Mouse (Mus musculus) embryo, embryonic 10 days (tissue): ENCODE data around the gene Cmc1.
"Not testable (repeated sequence)": the region's sequence is repeated elsewhere in the genome, so short reads cannot be mapped to it uniquely, and the experiment has no call there.

Experiments used
- DNase-seq: peaks from one replicate; pipeline ENCODE4 v3.0.0-alpha.2; 2015; ENCODE audit warnings: low spot score

Cmc1 gene

GRCm38 (mm10) chr9:118140356-118140755 lies 9.6 kb downstream of the Cmc1 start:
- DNase-seq, result not testable (repeated sequence)

GRCm38 (mm10) chr9:118110360-118110710 lies 39.6 kb downstream of the Cmc1 start:
- no peak for DNase-seq

- DNase-seq, result no peak
These were observed 40.1 kb downstream of the Cmc1 start for GRCm38 (mm10) chr9:118109697-118110359.

DNA sequence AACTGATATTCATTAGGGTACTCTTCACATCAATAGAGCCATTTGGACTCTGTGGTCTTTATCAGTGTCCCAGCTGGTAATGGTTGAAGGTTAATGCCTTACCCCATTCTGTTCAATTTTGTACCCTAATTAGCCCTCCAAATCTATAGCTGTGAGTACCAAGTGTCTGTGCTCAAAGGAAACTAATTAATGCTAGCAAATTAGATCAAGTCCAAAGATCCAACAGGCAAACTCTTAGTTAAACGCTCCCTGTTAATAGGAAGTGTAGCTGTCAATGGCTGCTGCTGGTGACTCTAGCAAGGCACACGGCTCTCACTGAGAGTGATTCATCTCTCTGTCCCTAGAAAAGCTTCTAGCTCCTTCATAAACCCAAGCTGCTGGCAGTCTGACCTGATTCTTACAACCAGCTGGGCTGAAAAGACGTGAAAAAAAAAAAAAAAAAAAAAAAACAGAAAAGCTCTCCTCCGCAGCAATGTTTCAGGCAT lies 41.4 kb downstream of the Cmc1 start:
- DNase-seq, result no peak

DNA sequence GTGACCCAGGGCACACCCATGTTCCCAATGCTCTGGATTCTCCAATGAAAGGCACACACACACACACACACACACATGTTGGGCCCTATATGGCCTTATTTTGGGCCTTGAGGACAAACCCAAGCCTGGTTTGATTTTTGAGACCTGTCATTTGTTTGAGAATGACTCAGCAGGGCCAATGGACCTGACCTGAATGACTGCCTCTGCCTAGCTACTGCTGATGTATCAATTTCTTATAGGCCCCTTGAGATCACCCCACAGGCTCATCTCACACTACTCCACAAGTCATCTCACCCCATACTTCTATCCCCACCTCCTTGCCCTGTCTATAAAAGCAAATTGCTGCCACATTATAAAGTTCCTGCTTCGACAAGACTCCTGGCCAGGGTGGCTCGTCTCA lies 48.2 kb downstream of the Cmc1 start:
- DNase-seq, result no peak

- DNase-seq, result no peak
These were observed 49.5 kb downstream of the Cmc1 start for GRCm38 (mm10) chr9:118100484-118100883.

- DNase-seq, result peak; percentile 29
These were observed 50.6 kb downstream of the Cmc1 start for GRCm38 (mm10) chr9:118099395-118099794.

DNA sequence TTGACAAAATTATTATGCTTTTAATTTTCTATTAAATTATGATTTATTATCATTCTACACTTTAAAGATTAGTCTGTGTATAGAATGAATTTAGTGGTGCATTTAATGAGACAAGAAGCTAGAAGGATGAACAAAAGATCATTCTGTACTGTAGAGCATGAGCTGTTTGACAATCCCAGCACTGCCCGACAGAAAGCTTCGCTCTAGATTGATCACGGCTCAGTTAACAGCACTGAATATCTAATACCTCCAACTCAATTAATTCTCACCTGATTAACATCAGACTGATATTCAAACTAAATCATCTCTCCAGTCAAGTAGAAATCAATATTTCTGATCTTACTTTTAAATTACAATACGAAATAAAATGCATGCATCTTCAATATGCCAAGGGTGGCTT lies 66.1 kb downstream of the Cmc1 start:
- no peak for DNase-seq

GRCm38 (mm10) chr9:118082575-118083431 lies 67.2 kb downstream of the Cmc1 start:
- DNase-seq, result peak; percentile 44

DNA sequence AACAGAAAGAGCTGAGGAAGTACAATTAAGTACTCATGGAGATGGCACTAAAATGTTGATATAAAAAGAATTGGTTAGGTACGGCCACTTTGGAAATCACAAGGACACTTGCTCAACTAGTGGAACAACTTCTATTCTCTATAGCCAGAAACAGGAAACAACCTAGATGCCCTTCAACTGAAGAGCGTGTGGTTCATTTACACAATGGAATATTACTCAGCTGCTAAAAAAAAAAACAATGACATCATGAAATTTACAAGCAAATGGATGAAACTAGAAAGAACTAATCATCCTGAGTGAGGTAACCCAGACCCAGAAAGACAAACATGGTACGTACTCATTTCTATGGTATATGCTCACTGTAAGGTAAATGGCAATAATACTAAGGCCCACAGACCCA lies 76.6 kb downstream of the Cmc1 start:
- no peak for DNase-seq

- DNase-seq, result no peak
These were observed 77.9 kb downstream of the Cmc1 start for GRCm38 (mm10) chr9:118072101-118072500.

GRCm38 (mm10) chr9:118071337-118071736 lies 78.6 kb downstream of the Cmc1 start:
- DNase-seq, result no peak

GRCm38 (mm10) chr9:118070442-118070841 lies 79.5 kb downstream of the Cmc1 start:
- no peak for DNase-seq

GRCm38 (mm10) chr9:118059101-118059500 lies 90.9 kb downstream of the Cmc1 start:
- no peak for DNase-seq

DNA sequence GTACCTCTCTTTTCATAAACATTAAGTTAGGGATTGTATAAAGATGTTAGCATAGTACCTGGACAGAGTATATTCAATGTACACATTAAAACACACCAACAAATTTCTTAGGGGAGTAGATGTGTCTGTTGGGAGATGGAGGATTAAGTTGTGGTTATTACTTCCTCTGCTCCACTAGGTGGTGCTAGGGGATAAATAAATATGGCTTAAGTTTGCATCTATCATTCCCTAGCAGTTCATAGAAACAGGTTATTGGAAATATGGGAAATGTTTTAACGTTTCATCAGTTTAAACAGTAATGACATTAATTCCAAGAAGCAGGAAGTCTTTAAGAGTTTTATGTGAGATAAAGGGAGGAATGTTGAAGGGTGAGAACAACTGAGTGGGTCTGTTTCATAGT lies 96.7 kb downstream of the Cmc1 start:
- DNase-seq, result peak; percentile 54

DNA sequence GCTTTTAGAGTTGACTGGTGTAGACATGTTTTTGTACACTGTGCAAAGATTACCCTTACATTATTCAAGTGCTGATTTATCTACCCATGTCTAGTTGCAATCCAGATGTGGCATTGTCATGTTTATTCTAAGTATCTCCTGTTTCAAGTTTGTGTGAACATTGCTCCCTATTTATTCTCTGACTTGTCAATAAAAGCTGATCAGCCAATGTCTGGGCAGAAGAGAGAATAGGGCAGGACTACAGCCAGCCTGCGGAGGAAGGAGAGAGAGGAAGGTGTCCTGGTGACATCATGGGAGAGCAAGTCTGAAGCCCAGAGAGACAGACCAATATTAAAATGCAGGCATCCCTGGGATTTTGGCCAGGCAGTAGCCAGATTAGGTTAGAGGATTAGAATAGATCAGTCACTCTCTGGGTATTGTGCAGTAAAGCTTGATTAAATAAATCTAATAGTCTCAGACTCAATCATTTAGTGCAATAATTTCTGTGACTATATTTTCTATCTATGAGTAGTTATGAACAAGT lies 104.9 kb downstream of the Cmc1 start:
- no peak for DNase-seq

GRCm38 (mm10) chr9:118043581-118043980 lies 106.4 kb downstream of the Cmc1 start:
- no peak for DNase-seq

DNA sequence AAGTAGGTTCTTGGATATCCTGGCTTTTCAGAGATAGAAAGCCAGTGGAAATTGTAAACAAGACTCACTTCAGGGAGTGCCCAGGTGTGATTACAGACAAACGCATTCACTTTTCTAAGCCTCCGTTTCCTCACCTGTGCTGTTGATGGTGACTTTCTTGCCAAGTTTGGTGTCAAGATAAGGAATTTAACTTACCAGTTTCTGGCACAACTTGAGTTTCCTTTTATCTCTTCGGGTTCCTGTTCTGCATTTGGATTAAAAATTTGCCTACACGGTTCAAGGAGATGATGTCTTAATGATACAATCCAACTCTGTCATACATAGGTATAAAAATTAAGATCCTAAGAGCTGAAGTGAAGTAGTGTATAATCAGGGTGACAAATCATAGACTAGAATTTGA lies 107.2 kb downstream of the Cmc1 start:
- no peak for DNase-seq

DNA sequence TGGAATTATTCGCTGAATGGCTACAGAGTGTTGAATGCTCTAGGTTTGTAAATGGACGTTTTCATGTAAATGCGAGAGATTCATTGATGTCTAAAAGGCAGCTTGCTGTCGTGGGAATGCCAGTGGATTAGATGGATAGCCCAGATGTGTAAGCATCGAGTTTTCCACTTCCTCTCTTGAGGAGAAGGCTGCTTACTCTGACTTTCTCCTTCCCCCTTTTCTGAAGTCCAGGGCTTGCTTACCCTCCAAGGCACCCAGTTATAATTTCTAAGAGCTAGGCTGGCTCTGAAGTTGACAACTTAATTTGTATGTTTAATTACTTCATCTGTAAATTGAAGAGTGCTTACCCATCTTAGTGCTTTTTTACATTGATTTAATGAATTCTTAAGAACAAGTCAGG lies 108.3 kb downstream of the Cmc1 start:
- DNase-seq, result no peak

- peak; percentile 29 for DNase-seq
These were observed 109.0 kb downstream of the Cmc1 start for GRCm38 (mm10) chr9:118041022-118041400.

DNA sequence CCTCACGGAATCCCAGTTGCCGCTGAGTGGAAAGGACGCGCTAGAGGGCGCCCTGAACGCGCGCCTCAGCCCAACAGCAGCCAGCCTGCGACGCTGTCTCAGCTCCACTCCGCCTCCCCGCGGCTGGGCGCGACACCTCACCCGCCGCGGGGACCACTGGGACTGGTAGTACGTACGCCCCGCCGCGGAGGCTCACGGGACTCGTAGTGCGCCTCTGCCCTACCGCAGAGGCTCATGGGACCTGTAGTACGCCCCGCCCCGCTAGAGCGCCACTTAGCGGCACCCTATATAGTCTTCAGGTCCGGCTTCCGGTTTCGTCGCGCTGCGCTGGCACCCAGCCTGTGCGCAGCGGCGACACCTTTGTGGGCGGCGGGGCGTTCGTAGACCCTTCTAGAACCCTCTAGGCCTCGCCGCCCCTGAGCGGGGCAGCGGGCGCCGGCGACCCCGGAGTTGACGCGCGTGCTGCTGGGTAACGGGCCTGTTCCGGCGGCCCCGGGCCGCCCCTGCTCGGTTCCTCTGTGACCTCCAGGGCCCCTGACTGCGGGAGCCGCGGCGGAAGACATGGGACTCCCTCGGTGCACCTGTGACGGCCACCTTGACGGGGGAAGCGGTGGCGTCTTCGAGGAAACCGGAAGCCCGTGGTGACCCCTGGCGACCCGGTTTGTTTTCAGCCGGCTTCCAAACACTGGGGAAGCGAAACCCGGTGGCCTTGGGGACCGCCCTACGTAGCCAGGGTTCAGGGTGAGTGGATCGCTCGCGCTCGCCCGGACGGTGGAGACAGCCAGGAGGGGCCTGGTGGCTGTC lies 109.6 kb downstream of the Cmc1 start, which contains the start of gene Azi2:
TSS of gene Azi2 (plus strand) at position 282 of the 804 bp plus-strand sequence.
- DNase-seq, result peak; percentile 99

GRCm38 (mm10) chr9:118034990-118035389 lies 115.0 kb downstream of the Cmc1 start:
- DNase-seq, result no peak
